Mouse (Mus musculus) hindbrain, embryonic 14.5 days (tissue): Measurements from ENCODE around the gene Fbxo21. TPM values are rescaled to one million over a fixed set of nuclear protein-coding genes. Genes with fewer than 3 reads are reported as not detected.

Source experiments
- ATAC-seq: fragments of 200-750 bp; cut with Nextera tagmentation; 2 replicates; pipeline ENCODE4 v1.8.0; 2017; ENCODE audit warnings: moderate number of reproducible peaks, mild to moderate bottlenecking, moderate TSS enrichment, moderate library complexity; ENCODE audit not compliant: low FRiP score
- DNase-seq: peaks from one replicate; pipeline ENCODE4 v3.0.0-alpha.2; 2015; ENCODE audit warnings: low spot score
- H3K27ac ChIP-seq: fragments of 300-500 bp; sonication (generic); 2 replicates; pipeline ENCODE4 v1.5.1; 2014; ENCODE audit warnings: mild to moderate bottlenecking, moderate library complexity
- H3K27me3 ChIP-seq: fragments of 300-500 bp; sonication (generic); 2 replicates; pipeline ENCODE4 v1.6.1; 2014; ENCODE audit warnings: mild to moderate bottlenecking, low read length, mixed read lengths; ENCODE audit not compliant: control insufficient read depth, insufficient read depth
- H3K36me3 ChIP-seq: fragments of 300-500 bp; sonication (generic); replicated peaks from 2 replicates; pipeline ENCODE4 v1.6.1; 2014; ENCODE audit not compliant: control insufficient read depth, insufficient read depth
- H3K4me1 ChIP-seq: fragments of 300-500 bp; sonication (generic); replicated peaks from 2 replicates; pipeline ENCODE4 v1.6.1; 2014; ENCODE audit warnings: antibody characterized with exemption, low read length, mixed read lengths; ENCODE audit not compliant: control insufficient read depth, insufficient read depth
- H3K4me2 ChIP-seq: fragments of 300-500 bp; sonication (generic); replicated peaks from 2 replicates; pipeline ENCODE4 v1.6.1; 2014; ENCODE audit warnings: mild to moderate bottlenecking, moderate library complexity
- H3K4me3 ChIP-seq: fragments of 300-500 bp; sonication (generic); replicated peaks from 2 replicates; pipeline ENCODE4 v1.5.1; 2014; ENCODE audit warnings: mild to moderate bottlenecking, low read length
- H3K9ac ChIP-seq: fragments of 300-500 bp; sonication (generic); 2 replicates; pipeline ENCODE4 v1.6.1; 2014
- H3K9me3 ChIP-seq: fragments of 300-500 bp; sonication (generic); 2 replicates; pipeline ENCODE4 v1.6.1; 2016; ENCODE audit warnings: low read length; ENCODE audit not compliant: control insufficient read depth
- WGBS: fragments of 180-500 bp; shearing (Covaris S2); extraction: QIAGEN DNeasy Blood & Tissue Kit; methylation state at CpG from one replicate; pipeline ENCODE4 v1.1.7; 2014; 5-methylcytosine and 5-hydroxymethylcytosine counted together
- polyA plus RNA-seq: library from polyadenylated mRNA; unstranded; fragments of >200 nt; fragmentation: Nextera tagmentation; extraction: Ambion mirVana; gene quantifications from 2 replicates; pipeline ENCODE4 v1.2.1, GENCODE M21; 2014

Fbxo21 gene
- polyA plus RNA-seq, 1 experiment from 2014 or later, result 142 TPM

GRCm38 (mm10) chr5:117989773-117990172 is 13.2 kb downstream of the Fbxo21 start:
- Histone ChIP-seq H3K27me3 (no peaks in the 10 kb centered on the region), H3K4me2 (no peak overlapping the region), H3K9me3 (no peaks in the 10 kb centered on the region), H3K4me1 (no peaks in the 10 kb centered on the region), H3K9ac (no peak overlapping the region), H3K36me3 (peaks cover 96% of the 10 kb centered on the region), H3K27ac (no peak overlapping the region), H3K4me3 (no peak overlapping the region)
- WGBS, result 90% methylated on average over 6 of the region's 6 CpGs
- no peak for DNase-seq
- no peak for ATAC-seq

GRCm38 (mm10) chr5:117990957-117991356 is 14.4 kb downstream of the Fbxo21 start:
- H3K9ac ChIP-seq, result no peak overlapping the region
- 96% methylated on average over 3 of the region's 3 CpGs for WGBS
- H3K4me2 ChIP-seq, result no peak overlapping the region
- no peak overlapping the region for H3K27ac ChIP-seq
- H3K9me3 ChIP-seq, result no peaks in the 10 kb centered on the region
- DNase-seq (no peak), ATAC-seq (no peak)
- H3K4me1 ChIP-seq, result no peaks in the 10 kb centered on the region
- no peaks in the 10 kb centered on the region for H3K27me3 ChIP-seq
- no peak overlapping the region for H3K4me3 ChIP-seq
- H3K36me3 ChIP-seq, result peaks cover 98% of the 10 kb centered on the region

GRCm38 (mm10) chr5:117993550-117993949 is 17.0 kb downstream of the Fbxo21 start:
- Histone ChIP-seq H3K4me1 (no peaks in the 10 kb centered on the region), H3K4me3 (no peak overlapping the region), H3K4me2 (no peak overlapping the region), H3K27me3 (no peaks in the 10 kb centered on the region), H3K27ac (no peak overlapping the region), H3K9ac (no peak overlapping the region), H3K9me3 (no peaks in the 10 kb centered on the region), H3K36me3 (peaks cover 97% of the 10 kb centered on the region)
- 95% methylated on average over 6 of the region's 6 CpGs for WGBS
- DNase-seq (no peak), ATAC-seq (no peak)

GRCm38 (mm10) chr5:117995372-117995901 is 18.9 kb downstream of the Fbxo21 start:
- no peaks in the 10 kb centered on the region for H3K9me3 ChIP-seq
- DNase-seq, result no peak
- no peak overlapping the region for H3K4me2 ChIP-seq
- H3K27ac ChIP-seq, result no peak overlapping the region
- H3K4me1 ChIP-seq, result no peaks in the 10 kb centered on the region
- peaks cover 97% of the 10 kb centered on the region for H3K36me3 ChIP-seq
- WGBS, result 95% methylated on average over 8 of the region's 8 CpGs
- no peak for ATAC-seq
- H3K9ac ChIP-seq, result no peak overlapping the region
- H3K27me3 ChIP-seq, result no peaks in the 10 kb centered on the region
- H3K4me3 ChIP-seq, result no peak overlapping the region

GRCm38 (mm10) chr5:117995911-117996310 is 19.4 kb downstream of the Fbxo21 start:
- WGBS, result 92% methylated on average over 6 of the region's 6 CpGs
- H3K9ac ChIP-seq, result no peak overlapping the region
- no peaks in the 10 kb centered on the region for H3K27me3 ChIP-seq
- H3K36me3 ChIP-seq, result peaks cover 97% of the 10 kb centered on the region
- ATAC-seq (no peak), DNase-seq (no peak)
- no peaks in the 10 kb centered on the region for H3K9me3 ChIP-seq
- H3K4me2 ChIP-seq, result no peak overlapping the region
- no peaks in the 10 kb centered on the region for H3K4me1 ChIP-seq
- no peak overlapping the region for H3K4me3 ChIP-seq
- no peak overlapping the region for H3K27ac ChIP-seq

- no peak for DNase-seq
- H3K9ac ChIP-seq, result no peak overlapping the region
- no peaks in the 10 kb centered on the region for H3K4me1 ChIP-seq
- H3K4me3 ChIP-seq, result no peak overlapping the region
- 91% methylated on average over 6 of the region's 6 CpGs for WGBS
- ATAC-seq, result no peak
- H3K27ac ChIP-seq, result no peak overlapping the region
- no peak overlapping the region for H3K4me2 ChIP-seq
- no peaks in the 10 kb centered on the region for H3K27me3 ChIP-seq
- no peaks in the 10 kb centered on the region for H3K9me3 ChIP-seq
- peaks cover 97% of the 10 kb centered on the region for H3K36me3 ChIP-seq
These were observed 20.1 kb downstream of the Fbxo21 start for GRCm38 (mm10) chr5:117996581-117996980.

- no peak overlapping the region for H3K4me2 ChIP-seq
- H3K4me1 ChIP-seq, result no peaks in the 10 kb centered on the region
- no peaks in the 10 kb centered on the region for H3K27me3 ChIP-seq
- no peak overlapping the region for H3K9ac ChIP-seq
- WGBS, result 49% methylated on average over 10 of the region's 10 CpGs
- no peak overlapping the region for H3K4me3 ChIP-seq
- H3K36me3 ChIP-seq, result peaks cover 97% of the 10 kb centered on the region
- ATAC-seq (no peak), DNase-seq (no peak)
- no peaks in the 10 kb centered on the region for H3K9me3 ChIP-seq
- H3K27ac ChIP-seq, result no peak overlapping the region
These were observed 21.0 kb downstream of the Fbxo21 start for GRCm38 (mm10) chr5:117997434-117997970.

GRCm38 (mm10) chr5:117999061-117999460 is 22.5 kb downstream of the Fbxo21 start:
- Histone ChIP-seq H3K4me2 (no peak overlapping the region), H3K27ac (no peak overlapping the region), H3K36me3 (peaks cover 99% of the 10 kb centered on the region), H3K4me3 (no peak overlapping the region), H3K27me3 (no peaks in the 10 kb centered on the region), H3K9me3 (no peaks in the 10 kb centered on the region), H3K9ac (no peak overlapping the region), H3K4me1 (no peaks in the 10 kb centered on the region)
- WGBS, result 73% methylated on average over 7 of the region's 7 CpGs
- ATAC-seq (no peak), DNase-seq (no peak)

- Histone ChIP-seq H3K9ac (no peak overlapping the region), H3K4me2 (no peak overlapping the region), H3K36me3 (peaks cover 98% of the 10 kb centered on the region), H3K27ac (no peak overlapping the region), H3K9me3 (no peaks in the 10 kb centered on the region), H3K4me3 (no peak overlapping the region), H3K27me3 (no peaks in the 10 kb centered on the region), H3K4me1 (no peaks in the 10 kb centered on the region)
- ATAC-seq, result no peak
- WGBS, result 83% methylated on average over 11 of the region's 11 CpGs
- DNase-seq, result no peak
These were observed 23.1 kb downstream of the Fbxo21 start for GRCm38 (mm10) chr5:117999584-117999983.

GRCm38 (mm10) chr5:118002059-118002458 is 25.5 kb downstream of the Fbxo21 start:
- H3K36me3 ChIP-seq, result peaks cover 99% of the 10 kb centered on the region
- H3K4me3 ChIP-seq, result no peak overlapping the region
- WGBS, result 35% methylated on average over 9 of the region's 9 CpGs
- no peaks in the 10 kb centered on the region for H3K4me1 ChIP-seq
- H3K9ac ChIP-seq, result no peak overlapping the region
- H3K27ac ChIP-seq, result no peak overlapping the region
- peak; percentile 82 for DNase-seq
- no peak overlapping the region for H3K4me2 ChIP-seq
- 0 out of 2 replicates have a peak, but pooled peaks have one; percentile 9 for ATAC-seq
- no peaks in the 10 kb centered on the region for H3K27me3 ChIP-seq
- no peaks in the 10 kb centered on the region for H3K9me3 ChIP-seq
